Mouse (Mus musculus) heart, adult 2 months (tissue): ENCODE measurements around the gene 1500009L16Rik. TPM values are rescaled to one million over a fixed set of nuclear protein-coding genes. Genes with fewer than 3 reads are reported as not detected.
A peak's percentile ranks its signal among the peaks of the same experiment; 100 is the strongest.

Experiments
- DNase-seq, 2 experiments: peaks; one replicate each; pipeline ENCODE4 v3.0.0; 2021
- H3K27ac ChIP-seq: fragments of 200-600 bp; 2 replicates; pipeline ENCODE4 v1.8.1; 2022
- H3K27me3 ChIP-seq: fragments of 200-500 bp; 2 replicates; pipeline ENCODE4 v1.6.1; 2012; ENCODE audit warnings: mild to moderate bottlenecking, low read length, inconsistent platforms, mixed read lengths; ENCODE audit not compliant: control insufficient read depth, insufficient read depth
- H3K36me3 ChIP-seq: fragments of 200-500 bp; 2 replicates; pipeline ENCODE4 v1.6.1; 2012; ENCODE audit warnings: low read length, inconsistent platforms; ENCODE audit not compliant: control insufficient read depth, insufficient read depth
- H3K4me1 ChIP-seq: fragments of 200-500 bp; 2 replicates; pipeline ENCODE4 v1.6.1; 2011; ENCODE audit warnings: low read length; ENCODE audit not compliant: control insufficient read depth, insufficient read depth
- H3K4me3 ChIP-seq: fragments of 200-600 bp; 2 replicates; pipeline ENCODE4 v1.8.1; 2022
- H3K79me2 ChIP-seq: fragments of 200-500 bp; replicated peaks from 2 replicates; pipeline ENCODE4 v1.6.1; 2012; ENCODE audit warnings: mild to moderate bottlenecking, inconsistent platforms, low read length, moderate library complexity, mixed read lengths; ENCODE audit not compliant: control insufficient read depth, insufficient read depth
- H3K9ac ChIP-seq: fragments of 200-500 bp; 2 replicates; pipeline ENCODE4 v1.6.1; 2012; ENCODE audit warnings: low read depth, mild to moderate bottlenecking, control low read depth, inconsistent platforms, low read length, mixed read lengths
- CTCF ChIP-seq: fragments of 200-600 bp; IDR thresholded peaks from 2 replicates; pipeline ENCODE4 v1.8.1; 2022; ENCODE audit warnings: antibody characterized with exemption, mild to moderate bottlenecking, moderate library complexity
- EP300 ChIP-seq: fragments of 200-500 bp; IDR thresholded peaks from 2 replicates; pipeline ENCODE4 v1.6.1; 2011; ENCODE audit warnings: low read depth, low read length, control low read depth; ENCODE audit not compliant: insufficient read depth
- POLR2A ChIP-seq: fragments of 200-500 bp; IDR thresholded peaks from 2 replicates; pipeline ENCODE4 v1.6.1; 2011; ENCODE audit warnings: mild to moderate bottlenecking, low read depth, low read length, control low read depth; ENCODE audit not compliant: insufficient read depth
- WGBS: fragments of 180-500 bp; shearing (Covaris S2); methylation state at CpG from one replicate; pipeline ENCODE4 v1.1.7; 2018; 5-methylcytosine and 5-hydroxymethylcytosine counted together
- intact Hi-C: fragments of 180-260 bp; cut with DNase I; formaldehyde crosslinking; loops from one replicate; pipeline ENCODE4 v1.15.1; 2025
- long read RNA-seq: library from polyadenylated mRNA; stranded (forward); transcript quantifications from one replicate; pipeline ENCODE4 v2.0.0, GENCODE M21; 2021
- polyA plus RNA-seq: library from polyadenylated mRNA; depleted of rRNA; stranded (reverse); fragments of >200 nt; gene quantifications from 2 replicates; pipeline ENCODE4 v1.2.3, GENCODE M21; 2012; rRNA removed
- total RNA-seq, 2 experiments: library from RNA; stranded (reverse); gene quantifications; 2 replicates each; pipeline ENCODE4 v1.2.3; 2021

Gene 1500009L16Rik
- total RNA-seq: 1 to 10 TPM; 3.9 to 5.9 TPM
- 3.2 and 3.3 TPM in 2 replicates for polyA plus RNA-seq
- long read RNA-seq, partial matches to known transcripts: 0 of 1 reads
- long read RNA-seq, other reads (novel, unspliced or antisense): 0 of 1 reads

DNA sequence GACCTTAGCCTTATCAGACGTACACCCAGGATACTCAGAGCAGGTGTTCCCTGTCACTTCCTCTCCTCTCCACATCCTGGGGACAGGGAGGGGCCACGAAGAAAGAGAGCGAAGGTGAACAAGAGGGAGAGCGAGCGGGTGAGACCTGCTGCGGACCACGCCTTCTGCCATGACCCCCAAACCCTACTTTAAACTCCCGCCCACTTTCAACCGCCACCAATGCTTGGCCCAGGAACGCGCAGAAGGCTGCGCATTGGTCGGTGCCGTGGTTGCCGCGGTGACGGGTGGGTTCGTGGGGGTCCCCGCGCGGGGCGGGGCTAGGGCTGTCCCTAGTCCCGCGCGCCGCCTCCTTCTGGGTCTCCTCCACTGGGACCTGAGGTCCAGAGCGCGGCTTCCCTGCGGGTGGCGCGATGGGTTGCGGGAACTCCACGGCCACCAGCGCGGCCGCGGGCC lies at the start of gene 1500009L16Rik:
1500009L16Rik (plus strand) TSS at position 287 of the 453 bp plus-strand sequence.
- Histone ChIP-seq H3K36me3 (no peaks in the 10 kb centered on the region), H3K4me1 (peaks cover 7% of the 10 kb centered on the region), H3K27ac (no peak within 1 kb of the TSS; the same call in 1 of the 2 replicates), H3K9ac (peak within 1 kb of the TSS; percentile 43), H3K79me2 (no peaks in the 10 kb centered on the region), H3K27me3 (no peaks in the 10 kb centered on the region), H3K4me3 (peak within 1 kb of the TSS; percentile 57)
- intact Hi-C loops: loop anchor here (10.0 kb wide), 1 partner anchor 52 kb away; no protein-coding TSS in a partner anchor
- 1% methylated on average over 37 of the region's 37 CpGs for WGBS
- DNase-seq: peak; percentile 65 to 74
- no peak for TF ChIP-seq EP300
- TF ChIP-seq CTCF: no peak
- no peak for TF ChIP-seq POLR2A

DNA sequence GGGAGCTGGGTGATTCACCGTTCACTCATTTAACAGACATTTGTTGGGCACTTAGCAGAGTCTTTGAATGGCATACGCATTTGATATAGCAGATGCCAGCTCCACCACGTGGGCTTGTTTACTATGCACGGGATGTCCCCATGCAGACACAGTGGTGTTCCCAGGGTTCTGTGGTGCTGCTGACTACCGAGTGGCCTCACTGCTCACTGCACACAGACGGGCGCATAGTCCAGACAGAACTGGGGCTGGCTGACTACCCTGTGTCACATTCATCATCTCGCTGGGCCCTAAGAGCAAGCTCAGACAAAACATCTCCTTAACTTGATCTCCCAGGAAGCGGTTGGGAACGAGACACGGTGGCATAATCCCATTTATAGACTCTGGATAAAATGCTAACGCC lies 41.3 kb upstream of the 1500009L16Rik start:
- Histone ChIP-seq H3K36me3 (no peaks in the 10 kb centered on the region), H3K27me3 (no peaks in the 10 kb centered on the region), H3K4me3 (no peak overlapping the region), H3K79me2 (no peaks in the 10 kb centered on the region), H3K27ac (no peak overlapping the region), H3K4me1 (no peaks in the 10 kb centered on the region), H3K9ac (no peak overlapping the region)
- TF ChIP-seq POLR2A: no peak
- TF ChIP-seq CTCF: no peak
- TF ChIP-seq EP300: no peak
- intact Hi-C loops: no loop called here
- DNase-seq: no peak
- WGBS: 89% methylated on average over 12 of the region's 12 CpGs

DNA sequence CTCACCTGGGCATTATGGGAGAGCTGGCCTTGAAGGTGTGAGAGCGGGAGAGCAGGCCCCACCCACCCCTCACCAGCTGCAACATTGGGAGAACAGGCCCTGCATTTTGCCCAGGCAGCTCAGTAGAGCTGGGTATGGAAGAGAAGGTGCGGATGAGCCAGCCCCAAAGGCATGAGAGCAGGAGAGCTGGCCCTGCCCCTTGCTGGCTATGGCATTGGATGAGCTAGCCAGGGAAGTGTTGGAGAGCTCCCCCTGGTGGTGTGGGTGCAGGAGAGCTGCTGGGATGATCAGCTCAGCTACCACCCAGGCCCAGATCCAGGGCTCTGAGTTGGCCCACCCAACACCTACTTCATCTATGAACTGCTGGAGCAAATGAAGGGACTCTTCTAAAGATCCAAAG lies 34.5 kb upstream of the 1500009L16Rik start:
- H3K36me3 ChIP-seq: no peaks in the 10 kb centered on the region
- TF ChIP-seq POLR2A: no peak
- peak; percentile 33 for TF ChIP-seq CTCF
- no peaks in the 10 kb centered on the region for H3K79me2 ChIP-seq
- H3K4me3 ChIP-seq: no peak overlapping the region
- H3K27ac ChIP-seq: no peak overlapping the region
- intact Hi-C loops: no loop called here
- H3K9ac ChIP-seq: no peak overlapping the region
- 92% methylated on average over 2 of the region's 2 CpGs for WGBS
- H3K4me1 ChIP-seq: no peaks in the 10 kb centered on the region
- DNase-seq: no peak
- no peaks in the 10 kb centered on the region for H3K27me3 ChIP-seq

DNA sequence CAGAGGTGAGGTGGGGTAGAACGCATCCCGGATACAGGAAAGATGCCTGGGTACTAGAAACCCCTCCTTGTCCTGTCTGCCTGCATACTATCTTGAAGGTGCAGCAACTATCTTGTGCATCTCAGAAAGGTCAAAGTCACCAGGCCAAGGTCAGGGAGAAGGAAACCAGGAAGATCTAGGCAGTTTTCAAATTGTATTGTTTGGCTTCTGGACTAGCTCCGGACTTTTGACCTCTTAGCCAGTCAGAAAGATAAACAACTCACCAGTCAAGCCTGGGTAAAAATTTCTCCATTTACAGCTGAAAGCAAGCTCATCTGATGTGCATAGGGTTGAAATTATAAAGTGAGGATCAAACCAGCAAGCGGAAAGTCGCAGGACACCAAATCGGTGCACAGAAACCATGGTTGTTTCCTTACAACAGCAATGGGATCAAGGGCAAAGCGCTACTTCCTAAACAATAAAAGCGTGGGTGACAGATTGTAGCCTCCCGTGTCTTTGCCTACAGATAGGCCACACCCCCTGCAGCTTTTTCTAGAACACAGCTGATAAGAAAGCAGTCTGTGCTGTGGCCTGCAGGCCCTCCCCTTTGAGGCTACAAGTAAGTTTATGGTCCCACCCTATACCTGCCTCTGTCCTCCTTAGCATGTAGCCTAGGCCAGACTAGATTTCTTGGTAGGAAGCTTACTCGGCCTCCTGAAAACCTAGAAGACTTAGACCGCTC lies 30.3 kb upstream of the 1500009L16Rik start:
- intact Hi-C loops: no loop called here
- Histone ChIP-seq H3K27me3 (no peaks in the 10 kb centered on the region), H3K4me3 (no peak overlapping the region), H3K36me3 (no peaks in the 10 kb centered on the region), H3K79me2 (no peaks in the 10 kb centered on the region), H3K4me1 (no peaks in the 10 kb centered on the region), H3K27ac (no peak overlapping the region), H3K9ac (no peak overlapping the region)
- 58% methylated on average over 11 of the region's 11 CpGs for WGBS
- no peak for TF ChIP-seq POLR2A
- no peak for TF ChIP-seq CTCF
- no peak for DNase-seq

DNA sequence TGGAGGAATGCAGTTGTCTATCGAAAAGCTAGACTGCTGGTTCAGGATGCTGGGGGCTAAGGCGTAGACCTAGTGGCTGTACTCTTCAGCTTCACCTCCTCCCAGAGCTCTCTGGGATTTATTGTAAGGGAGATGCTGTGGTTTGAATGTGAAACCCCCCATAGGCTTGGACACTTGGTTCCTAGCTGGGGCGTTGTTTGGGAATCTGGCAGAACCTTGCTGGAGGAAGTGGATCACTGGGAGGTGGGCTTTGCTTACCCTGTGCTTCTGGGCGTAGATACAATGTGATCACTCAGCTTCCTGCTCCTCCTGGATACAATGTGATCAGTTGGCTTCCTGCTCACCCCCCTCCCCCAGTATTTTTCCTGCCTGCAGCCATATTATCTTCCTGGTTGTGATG lies 26.4 kb upstream of the 1500009L16Rik start:
- TF ChIP-seq EP300: no peak
- TF ChIP-seq CTCF: no peak
- no peak for TF ChIP-seq POLR2A
- Histone ChIP-seq H3K27ac (no peak overlapping the region), H3K36me3 (no peaks in the 10 kb centered on the region), H3K27me3 (no peaks in the 10 kb centered on the region), H3K9ac (no peak overlapping the region), H3K4me1 (no peaks in the 10 kb centered on the region), H3K4me3 (no peak overlapping the region), H3K79me2 (no peaks in the 10 kb centered on the region)
- no peak for DNase-seq
- intact Hi-C loops: no loop called here
- WGBS: 73% methylated on average over 4 of the region's 4 CpGs

DNA sequence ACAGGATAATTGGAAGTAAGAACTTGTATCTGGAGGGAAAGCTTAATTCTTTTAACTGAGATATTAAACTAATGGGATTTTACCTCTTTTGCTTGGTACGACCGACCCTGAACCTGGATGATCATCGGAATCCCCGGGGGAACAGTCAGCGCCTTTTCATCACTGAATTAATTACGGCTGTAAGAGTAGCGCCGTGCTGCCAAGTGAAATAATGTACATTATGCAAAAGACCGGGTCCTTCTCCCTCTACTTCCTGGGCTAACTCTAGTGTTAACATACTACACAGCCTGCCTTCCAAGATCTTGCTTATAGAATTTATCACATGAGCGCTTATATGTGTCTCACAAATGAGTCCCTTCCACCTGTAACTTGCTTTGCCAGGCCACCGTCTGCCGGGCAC lies 16.0 kb upstream of the 1500009L16Rik start:
- H3K27me3 ChIP-seq: no peaks in the 10 kb centered on the region

More for the DNA sequence above, 16.0 kb upstream of the 1500009L16Rik start:
- no peak overlapping the region for H3K4me3 ChIP-seq
- intact Hi-C loops: no loop called here
- H3K27ac ChIP-seq: no peak overlapping the region
- no peak for DNase-seq
- no peaks in the 10 kb centered on the region for H3K36me3 ChIP-seq
- H3K4me1 ChIP-seq: no peaks in the 10 kb centered on the region
- 89% methylated on average over 12 of the region's 12 CpGs for WGBS
- H3K79me2 ChIP-seq: no peaks in the 10 kb centered on the region
- no peak overlapping the region for H3K9ac ChIP-seq
- TF ChIP-seq POLR2A: no peak
